ENCODE assay signal across 9 mouse cellular contexts in genomic region chr2:165922047-165922728, GRCm38 (mm10). TPM values are rescaled to one million over a fixed set of nuclear protein-coding genes. Genes with fewer than 3 reads are reported as not detected.
A peak's percentile ranks its signal among the peaks of the same experiment; 100 is the strongest.
DNase-seq lines count a peak whose midpoint lies in the region; ATAC-seq and TF ChIP-seq lines count a peak whose summit lies in the region.
"Had no signal": no experiment of that assay in that cellular context is flagged by ENCODE, and none has a peak within 500 bp of the region (broad histone marks: within the 10 kb centered on the region; RNA-seq: fewer than 3 reads in every experiment).

No protein-coding gene starts in this region.

- no peak overlapping the region for H3K4me2 ChIP-seq in kidney, embryonic 16.5 days (replicated peaks; ENCODE audit: low read depth, low read length)
- no peak overlapping the region for H3K4me2 ChIP-seq in midbrain, embryonic 15.5 days
- H3K4me2 ChIP-seq: hindbrain, embryonic 14.5 days had no signal

- no peak for DNase-seq in testis, postnatal 14 days (ENCODE audit: low spot score)
- DNase-seq in yolk sac, embryonic 10.5 days (ENCODE audit: low spot score) = peak; percentile 86
- DNase-seq in urinary bladder, adult 18-20 months (ENCODE audit: low spot score in 2 of 2) = no peak
- no peak for DNase-seq in retina, embryonic 14.5 days (ENCODE audit: low spot score)

- H3K9ac ChIP-seq in kidney, embryonic 16.5 days (replicated peaks; ENCODE audit: low read length) = no peak overlapping the region
- no peak overlapping the region for H3K9ac ChIP-seq in midbrain, embryonic 15.5 days
- H3K9ac ChIP-seq: hindbrain, embryonic 14.5 days had no signal

- ATAC-seq in kidney, embryonic 16.5 days (ENCODE audit: low FRiP score, low TSS enrichment) = no peak
- no peak for ATAC-seq in midbrain, embryonic 15.5 days (replicated peaks)

- no peaks in the 10 kb centered on the region for H3K27me3 ChIP-seq in testis, adult 2 months (ENCODE audit: control insufficient read depth, insufficient read depth, low read length)
- H3K27me3 ChIP-seq in kidney, embryonic 16.5 days (ENCODE audit: insufficient read depth, low read length) = no peaks in the 10 kb centered on the region
- H3K27me3 ChIP-seq in megakaryocyte, embryonic 14.5 days (replicated peaks) = no peaks in the 10 kb centered on the region
- H3K27me3 ChIP-seq in midbrain, embryonic 15.5 days (replicated peaks) = no peaks in the 10 kb centered on the region

- TF ChIP-seq POLR2A in testis, adult 2 months (IDR thresholded peaks at IDR 0.05; ENCODE audit: control insufficient read depth, low read depth, low read length) = no peak

- TF ChIP-seq CTCF in testis, adult 2 months (IDR thresholded peaks at IDR 0.05; ENCODE audit: control insufficient read depth, insufficient read depth, insufficient replicate concordance, low read depth, low read length) = no peak

- peak overlapping the region; percentile 48 for H3K4me3 ChIP-seq in testis, adult 2 months (ENCODE audit: control insufficient read depth, low read depth, low read length)
- H3K4me3 ChIP-seq in kidney, embryonic 16.5 days (ENCODE audit: low read length) = no peak overlapping the region
- peak overlapping the region; percentile 55 for H3K4me3 ChIP-seq in megakaryocyte, embryonic 14.5 days (replicated peaks)
- H3K4me3 ChIP-seq in midbrain, embryonic 15.5 days = no peak overlapping the region

- H3K4me1 ChIP-seq in testis, adult 2 months (ENCODE audit: control insufficient read depth, insufficient read depth, low read length) = peaks cover 5% of the 10 kb centered on the region
- 0 out of 2 replicates have a peak, but pooled peaks cover 5% of the 10 kb centered on the region for H3K4me1 ChIP-seq in kidney, embryonic 16.5 days (ENCODE audit: insufficient read depth, low read length)
- H3K4me1 ChIP-seq in megakaryocyte, embryonic 14.5 days = peaks cover 71% of the 10 kb centered on the region
- no peaks in the 10 kb centered on the region for H3K4me1 ChIP-seq in midbrain, embryonic 15.5 days

- H3K9me3 ChIP-seq in kidney, embryonic 16.5 days (ENCODE audit: low read length) = no peaks in the 10 kb centered on the region
- no peaks in the 10 kb centered on the region for H3K9me3 ChIP-seq in megakaryocyte, embryonic 14.5 days
- no peaks in the 10 kb centered on the region for H3K9me3 ChIP-seq in midbrain, embryonic 15.5 days

- WGBS in kidney, embryonic 16.5 days = 65% methylated on average over 13 of the region's 13 CpGs
- WGBS in midbrain, embryonic 15.5 days = 64% methylated on average over 13 of the region's 13 CpGs

- H3K36me3 ChIP-seq in testis, adult 2 months (ENCODE audit: control insufficient read depth, insufficient read depth, low read length) = no peaks in the 10 kb centered on the region
- no peaks in the 10 kb centered on the region for H3K36me3 ChIP-seq in kidney, embryonic 16.5 days (ENCODE audit: insufficient read depth, low read length)
- peaks cover 4% of the 10 kb centered on the region for H3K36me3 ChIP-seq in megakaryocyte, embryonic 14.5 days (replicated peaks; ENCODE audit: low read length)
- H3K36me3 ChIP-seq in midbrain, embryonic 15.5 days (replicated peaks) = no peaks in the 10 kb centered on the region

- H3K27ac ChIP-seq in testis, adult 2 months (ENCODE audit: control insufficient read depth, insufficient read depth, low read depth, low read length) = no peak overlapping the region
- 0 out of 2 replicates have a peak overlapping the region, but pooled peaks have one; percentile 24 for H3K27ac ChIP-seq in kidney, embryonic 16.5 days (ENCODE audit: low read length)
- no peak overlapping the region for H3K27ac ChIP-seq in midbrain, embryonic 15.5 days
- H3K27ac ChIP-seq: hindbrain, embryonic 14.5 days had no signal

RNA-seq across cellular contexts. Expression of gene Zmynd8, which starts 23.4 kb away (rescaled TPM):
- polyA plus RNA-seq in testis, adult 2 months (2012; rRNA removed) = 3.0 and 4.2 TPM in 2 replicates
- polyA plus RNA-seq in kidney, embryonic 16.5 days (2015; fragmentation: Nextera tagmentation; extraction: Ambion mirVana) = 58.2 and 69.4 TPM in 2 replicates
- polyA plus RNA-seq in megakaryocyte, embryonic 14.5 days (2012; ENCODE audit: insufficient read depth, low replicate concordance) = 41.0 and 57.7 TPM in 2 replicates
- polyA plus RNA-seq in midbrain, embryonic 15.5 days (2015; fragmentation: Nextera tagmentation; extraction: Ambion mirVana) = 89.8 and 93.3 TPM in 2 replicates

Comparison
In these comparisons a context has a peak if more than half of its experiments do, and no peak if none do; other contexts are left out.
1. H3K4me3 ChIP-seq: peak in testis, adult 2 months (single experiment) and megakaryocyte, embryonic 14.5 days (single experiment); none in kidney, embryonic 16.5 days (single experiment) and midbrain, embryonic 15.5 days (single experiment).